Mouse (Mus musculus) T-helper 1 cell (primary cell): ENCODE measurements around the gene Cd300ld2.
"Not testable (repeated sequence)": the region's sequence is repeated elsewhere in the genome, so short reads cannot be mapped to it uniquely, and the experiment has no call there.

Experiments
- in situ Hi-C: fragments of 300-600 bp; cut with MboI, MseI; formaldehyde crosslinking; loops from one replicate; pipeline ENCODE4 v1.15.1; 2025; ENCODE audit warnings: high pct_unique_total_duplicates

Cd300ld2 gene

GRCm38 (mm10) chr11:115016093-115016492 is at the start of gene Cd300ld2:
Cd300ld2 (minus strand) TSS chr11:115016193.
- in situ Hi-C loops, result not testable (repeated sequence)

GRCm38 (mm10) chr11:115062077-115062476 is 46.1 kb upstream of the Cd300ld2 start, which contains the start of gene Cd300e:
Cd300e (minus strand) TSS chr11:115062177.
- in situ Hi-C loops, result loop anchor here (5.0 kb wide), 1 partner anchor 40 kb away; no protein-coding TSS in a partner anchor

- in situ Hi-C loops, result loop anchor here (5.0 kb wide), 1 partner anchor 37 kb away; no protein-coding TSS in a partner anchor
Measured at GRCm38 (mm10) chr11:115059797-115060196, 43.8 kb upstream of the Cd300ld2 start.

DNA sequence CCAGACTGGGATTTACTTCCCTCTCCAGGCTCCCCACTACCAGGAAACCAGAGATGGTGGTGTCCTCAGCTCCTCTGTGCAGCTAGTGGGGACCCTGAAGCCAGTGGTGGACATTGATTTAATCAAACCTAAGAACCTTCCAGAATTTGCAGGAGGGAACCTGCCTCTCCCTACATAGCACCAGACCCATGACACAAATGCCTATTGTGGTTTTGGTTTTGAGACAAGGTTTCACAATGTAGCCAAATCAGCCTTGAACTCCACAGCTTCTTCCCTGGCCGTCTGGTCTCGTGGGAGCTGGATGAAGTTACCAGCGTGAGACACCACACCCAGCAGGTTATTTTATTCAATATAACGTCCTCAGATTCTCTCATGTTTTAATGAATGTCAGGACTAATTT is 42.7 kb upstream of the Cd300ld2 start:
- in situ Hi-C loops, result no loop called here

DNA sequence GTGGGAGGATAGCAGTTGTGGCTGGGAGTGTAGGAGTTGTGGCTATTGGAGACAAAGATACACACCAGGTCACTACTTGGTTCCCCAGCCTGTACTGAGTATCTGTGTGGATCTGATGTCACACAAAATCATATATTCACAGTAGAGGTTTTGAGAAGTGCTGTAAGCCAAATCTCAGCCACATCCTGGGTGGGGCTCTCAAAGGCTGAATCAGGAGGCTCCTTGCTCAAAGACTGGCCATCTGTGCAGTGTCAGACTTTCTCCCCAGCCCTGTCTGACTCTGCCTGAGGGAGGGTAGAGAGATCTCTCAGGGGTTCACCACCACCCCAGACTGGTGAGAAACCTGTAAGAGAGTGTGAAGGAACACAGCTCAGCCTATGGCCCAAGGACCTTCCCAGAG is 38.5 kb upstream of the Cd300ld2 start:
- in situ Hi-C loops, result no loop called here

DNA sequence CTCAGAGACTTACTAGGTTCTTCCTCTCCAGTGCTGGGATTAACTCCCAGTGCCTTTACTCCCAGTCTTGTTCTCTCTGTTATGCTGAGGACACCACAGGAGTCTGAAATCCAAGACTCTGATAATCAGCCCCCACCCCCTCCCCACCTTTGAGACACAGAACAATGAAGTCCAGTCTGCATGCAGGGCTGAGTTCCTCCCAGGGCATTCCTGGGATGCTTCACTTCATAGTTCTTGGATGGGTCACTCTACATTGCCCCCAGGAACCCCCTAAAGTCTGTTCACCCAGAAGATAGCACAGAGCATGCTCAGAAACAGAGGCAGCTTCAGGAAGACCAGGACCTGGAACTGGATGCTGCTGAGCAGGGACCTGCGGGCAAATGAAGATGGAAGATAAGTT is 37.0 kb upstream of the Cd300ld2 start:
- in situ Hi-C loops, result no loop called here

DNA sequence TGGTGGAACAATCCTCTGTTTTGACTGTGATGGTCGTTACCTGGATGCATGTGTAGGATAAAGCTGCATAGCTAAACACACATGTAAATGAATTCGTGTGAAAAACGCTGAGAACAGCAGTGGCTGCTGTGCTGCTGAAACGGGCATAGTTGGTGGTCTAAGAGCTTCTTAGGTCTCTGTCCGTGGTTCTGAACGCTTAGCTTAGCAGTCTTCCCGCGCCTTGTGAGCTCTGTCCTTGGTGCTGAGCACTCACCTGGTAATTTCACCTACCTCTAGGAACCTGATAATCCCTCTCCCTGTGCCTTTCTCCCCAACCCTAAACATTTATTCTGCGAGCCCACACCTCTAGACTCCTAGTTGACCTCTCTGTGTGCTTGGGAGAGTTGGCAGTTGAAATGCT is 36.2 kb upstream of the Cd300ld2 start:
- in situ Hi-C loops, result no loop called here

- in situ Hi-C loops, result loop anchor here (5.0 kb wide), 1 partner anchor 47 kb away; the partner anchor contains the start of gene Cd300c2
Measured at GRCm38 (mm10) chr11:115049282-115049895, 33.4 kb upstream of the Cd300ld2 start.

DNA sequence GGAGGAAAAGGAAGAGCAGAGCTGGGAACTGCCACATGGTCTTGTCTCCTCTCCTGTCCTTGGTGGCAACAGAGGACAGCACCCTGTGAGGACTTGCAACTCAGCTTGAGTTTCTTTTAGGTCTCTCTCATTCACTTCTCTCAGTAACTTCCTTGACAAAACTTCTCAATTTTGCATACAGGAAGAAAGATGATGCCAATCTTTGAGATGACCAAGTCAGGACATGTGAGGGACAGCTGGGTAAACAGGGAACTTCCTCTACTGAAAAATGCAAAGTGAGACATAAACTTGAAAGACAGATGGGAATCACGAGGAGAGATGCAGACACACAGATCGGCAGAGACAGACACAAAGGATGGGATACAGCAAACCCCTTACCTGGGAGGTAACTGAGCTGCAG is 32.3 kb upstream of the Cd300ld2 start, which contains the start of gene Cd300ld3:
Cd300ld3 (minus strand) TSS at position 151 of the 400 bp plus-strand sequence.
- in situ Hi-C loops, result loop anchor here (5.0 kb wide), 1 partner anchor 46 kb away; the partner anchor contains the start of gene Cd300c2

DNA sequence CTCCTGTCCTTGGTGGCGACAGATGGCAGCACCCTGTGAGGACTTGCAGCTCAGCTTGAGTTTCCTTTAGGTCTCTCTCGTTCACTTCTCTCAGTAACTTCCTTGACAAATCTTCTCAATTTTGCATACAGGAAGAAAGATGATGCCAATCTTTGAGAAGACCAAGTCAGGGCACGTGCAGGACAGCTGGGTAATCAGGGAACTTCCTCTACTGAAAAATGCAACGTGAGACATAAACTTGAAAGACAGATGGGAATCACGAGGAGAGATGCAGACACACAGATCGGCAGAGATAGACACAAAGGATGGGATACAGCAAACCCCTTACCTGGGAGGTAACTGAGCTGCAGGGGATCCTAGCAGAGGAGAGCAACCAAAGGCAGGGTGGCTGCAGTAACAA is 21.7 kb upstream of the Cd300ld2 start, which contains the start of gene Cd300ld5:
Cd300ld5 (minus strand) TSS at position 101 of the 400 bp plus-strand sequence.
- in situ Hi-C loops, result loop anchor here (10.0 kb wide), 1 partner anchor 53 kb away; the partner anchor contains the start of gene Cd300ld

DNA sequence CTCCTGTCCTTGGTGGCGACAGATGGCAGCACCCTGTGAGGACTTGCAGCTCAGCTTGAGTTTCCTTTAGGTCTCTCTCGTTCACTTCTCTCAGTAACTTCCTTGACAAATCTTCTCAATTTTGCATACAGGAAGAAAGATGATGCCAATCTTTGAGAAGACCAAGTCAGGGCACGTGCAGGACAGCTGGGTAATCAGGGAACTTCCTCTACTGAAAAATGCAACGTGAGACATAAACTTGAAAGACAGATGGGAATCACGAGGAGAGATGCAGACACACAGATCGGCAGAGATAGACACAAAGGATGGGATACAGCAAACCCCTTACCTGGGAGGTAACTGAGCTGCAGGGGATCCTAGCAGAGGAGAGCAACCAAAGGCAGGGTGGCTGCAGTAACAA is 10.9 kb upstream of the Cd300ld2 start, which contains the start of gene Cd300ld4:
Cd300ld4 (minus strand) TSS at position 101 of the 400 bp plus-strand sequence.
- in situ Hi-C loops, result not testable (repeated sequence)

GRCm38 (mm10) chr11:115004070-115004469 is 11.9 kb downstream of the Cd300ld2 start:
- in situ Hi-C loops, result loop anchor here (5.0 kb wide), 1 partner anchor 43 kb away; the partner anchor contains the start of gene Cd300ld3

DNA sequence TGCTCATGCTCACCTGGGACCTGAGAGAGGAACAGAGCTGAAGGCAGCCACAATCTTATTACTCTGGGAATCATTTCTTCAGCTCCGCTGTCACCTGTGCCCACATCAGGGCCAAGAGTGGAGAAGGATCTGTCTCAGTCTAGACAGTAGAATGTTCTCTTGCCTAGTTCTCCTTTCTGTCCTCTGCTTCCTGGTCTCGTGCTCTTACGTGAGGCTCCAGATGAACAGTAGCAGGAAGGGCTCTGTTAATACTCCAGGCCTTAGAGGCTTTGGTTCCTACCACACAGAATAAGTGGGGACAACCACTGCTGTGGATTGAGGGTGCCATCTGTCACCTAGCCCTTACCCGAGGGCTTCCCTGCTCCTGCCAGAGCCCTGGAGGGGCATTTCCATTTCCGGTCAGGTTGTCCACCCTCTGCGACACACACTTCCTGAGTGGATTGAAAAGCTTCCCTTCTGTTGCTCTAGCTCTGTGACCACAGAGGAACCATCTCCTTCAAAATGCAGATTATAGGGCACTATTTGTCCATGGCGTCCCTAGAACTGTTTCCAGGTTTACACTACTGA is 14.4 kb downstream of the Cd300ld2 start, which contains the start of gene Cd300c2:
Cd300c2 (minus strand) TSS at position 407 of the 567 bp plus-strand sequence.
- in situ Hi-C loops, result loop anchor here (5.0 kb wide), 1 partner anchor 46 kb away; the partner anchor contains the start of gene Cd300ld3

DNA sequence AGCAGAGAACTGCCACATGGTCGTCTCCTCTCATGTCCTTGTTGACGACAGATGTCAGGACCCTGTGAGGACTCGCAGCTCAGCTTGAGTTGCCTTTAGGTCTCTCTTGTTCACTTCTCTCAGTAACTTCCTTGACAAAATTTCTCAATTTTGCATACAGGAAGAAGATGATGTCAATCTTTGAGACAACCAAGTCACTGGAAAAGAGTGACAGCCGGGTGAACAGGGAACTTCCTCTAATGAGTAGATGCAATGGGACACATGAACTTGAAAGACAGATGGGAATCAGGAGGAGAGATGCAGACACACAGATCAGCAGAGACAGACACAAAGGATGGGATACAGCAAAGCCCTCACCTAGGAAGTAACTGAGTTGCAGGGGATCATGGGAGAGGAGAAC is 26.2 kb downstream of the Cd300ld2 start, which contains the start of gene Cd300ld:
Cd300ld (minus strand) TSS at position 130 of the 400 bp plus-strand sequence.
- in situ Hi-C loops, result loop anchor here (10.0 kb wide), 1 partner anchor 45 kb away; the partner anchor contains the start of gene Cd300ld5

GRCm38 (mm10) chr11:114981866-114982265 is 34.1 kb downstream of the Cd300ld2 start:
- in situ Hi-C loops, result loop anchor here (10.0 kb wide), 1 partner anchor 53 kb away; the partner anchor contains the start of gene Cd300ld5

- in situ Hi-C loops, result no loop called here
Measured at GRCm38 (mm10) chr11:114972726-114973125, 43.3 kb downstream of the Cd300ld2 start.

- in situ Hi-C loops, result no loop called here
Measured at GRCm38 (mm10) chr11:114968752-114969207, 47.2 kb downstream of the Cd300ld2 start, which contains the start of gene Cd300c. Cd300c (minus strand) TSS chr11:114969157.

- in situ Hi-C loops, result no loop called here
Measured at GRCm38 (mm10) chr11:114965182-114965828, 50.7 kb downstream of the Cd300ld2 start.

DNA sequence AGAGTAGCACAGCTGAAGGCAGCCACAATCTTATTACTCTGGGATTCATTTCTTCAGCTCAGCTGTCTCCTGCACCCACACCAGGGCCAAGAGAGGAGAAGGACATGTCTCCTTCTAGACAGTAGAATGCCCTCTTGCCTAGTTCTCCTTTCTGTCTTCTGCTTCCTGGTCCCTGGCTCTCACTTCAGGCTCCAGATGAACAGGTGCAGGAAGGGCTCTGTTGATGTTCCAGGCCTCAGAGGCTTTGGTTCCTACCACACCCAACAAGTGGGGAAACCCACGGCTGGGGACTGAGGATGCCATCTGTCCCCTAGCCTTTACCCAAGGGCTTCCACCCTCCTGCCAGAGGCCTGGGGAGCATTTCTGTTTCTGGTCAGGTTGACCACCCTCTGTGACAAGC is 55.6 kb downstream of the Cd300ld2 start:
- in situ Hi-C loops, result no loop called here
